ENCODE assay signal across 8 mouse cellular contexts in genomic region chr10:13016573-13016972, GRCm38 (mm10). TPM values are rescaled to one million over a fixed set of nuclear protein-coding genes. Genes with fewer than 3 reads are reported as not detected.
DNase-seq lines count a peak whose midpoint lies in the region; ATAC-seq and TF ChIP-seq lines count a peak whose summit lies in the region.
"Had no signal": no experiment of that assay in that cellular context is flagged by ENCODE, and none has a peak within 500 bp of the region (broad histone marks: within the 10 kb centered on the region; RNA-seq: fewer than 3 reads in every experiment).

No protein-coding gene starts in this region.

- peak; percentile 56; the same call in 1 of the 2 replicates for ATAC-seq in limb, embryonic 15.5 days (ENCODE audit: insufficient number of reproducible peaks, low FRiP score, low TSS enrichment, low read depth)

- no peaks in the 10 kb centered on the region for H3K36me3 ChIP-seq in ES-Bruce4 (ENCODE audit: control insufficient read depth, insufficient read depth, low read length, poor library complexity, severe bottlenecking)
- no peaks in the 10 kb centered on the region for H3K36me3 ChIP-seq in limb, embryonic 15.5 days
- H3K36me3 ChIP-seq: heart, embryonic 15.5 days had no signal

- TF ChIP-seq EP300 in ES-Bruce4 (IDR thresholded peaks at IDR 0.05; ENCODE audit: insufficient read depth, low read depth, low read length) = no peak

- H3K27me3 ChIP-seq in ES-Bruce4 (ENCODE audit: control insufficient read depth, insufficient read depth, low read length, poor library complexity, severe bottlenecking) = no peaks in the 10 kb centered on the region
- no peaks in the 10 kb centered on the region for H3K27me3 ChIP-seq in limb, embryonic 15.5 days
- H3K27me3 ChIP-seq: heart, embryonic 15.5 days had no signal

- no peaks in the 10 kb centered on the region for H3K9me3 ChIP-seq in ES-Bruce4 (replicated peaks; ENCODE audit: control insufficient read depth, insufficient read depth, low read length, poor library complexity, severe bottlenecking)
- H3K9me3 ChIP-seq in limb, embryonic 15.5 days = no peaks in the 10 kb centered on the region
- H3K9me3 ChIP-seq: heart, embryonic 15.5 days had no signal

- H3K9ac ChIP-seq in ES-Bruce4 (ENCODE audit: low read depth, poor library complexity, severe bottlenecking) = no peak overlapping the region
- H3K9ac ChIP-seq in limb, embryonic 15.5 days = no peak overlapping the region
- H3K9ac ChIP-seq: heart, embryonic 15.5 days had no signal

- DNase-seq in A20 (ENCODE audit: low read depth, low spot score) = peak; percentile 73
- DNase-seq in cerebellum, postnatal 14 days = peak; percentile 78 to 81
- DNase-seq in frontal cortex, postnatal 36 days (ENCODE audit: low spot score in 2 of 2) = peak; percentile 29 to 86
- peak; percentile 57 to 61 for DNase-seq in kidney, adult 8-10 months
- peak; percentile 47 to 55 for DNase-seq in natural killer cell, adult 2 months (ENCODE audit: low spot score in 2 of 2)

- H3K4me1 ChIP-seq in ES-Bruce4 (ENCODE audit: control insufficient read depth, insufficient read depth, low read length) = peaks cover 2% of the 10 kb centered on the region
- H3K4me1 ChIP-seq in limb, embryonic 15.5 days = no peaks in the 10 kb centered on the region
- H3K4me1 ChIP-seq: heart, embryonic 15.5 days had no signal

- H3K4me3 ChIP-seq in ES-Bruce4 (ENCODE audit: low read depth, low read length) = no peak overlapping the region
- H3K4me3 ChIP-seq in limb, embryonic 15.5 days = no peak overlapping the region
- H3K4me3 ChIP-seq: heart, embryonic 15.5 days had no signal

- 20% methylated on average over 4 of the region's 4 CpGs for WGBS in limb, embryonic 15.5 days

- peak; percentile 17 for TF ChIP-seq CTCF in ES-Bruce4 (IDR thresholded peaks at IDR 0.05; ENCODE audit: low read depth, low read length)

- H3K4me2 ChIP-seq in limb, embryonic 15.5 days = no peak overlapping the region
- H3K4me2 ChIP-seq: heart, embryonic 15.5 days had no signal

- no peak overlapping the region for H3K27ac ChIP-seq in ES-Bruce4 (ENCODE audit: insufficient read depth, low read length)
- 0 out of 2 replicates have a peak overlapping the region, but pooled peaks have one; percentile 19 for H3K27ac ChIP-seq in limb, embryonic 15.5 days
- H3K27ac ChIP-seq: heart, embryonic 15.5 days had no signal

- no peak for TF ChIP-seq POLR2A in ES-Bruce4 (IDR thresholded peaks at IDR 0.05; ENCODE audit: insufficient read depth, low read length)

RNA-seq across cellular contexts. Expression of gene Sf3b5, which starts 11.4 kb away (rescaled TPM):
- polyA plus RNA-seq in ES-Bruce4 (2011; ENCODE audit: insufficient read depth, insufficient read length, low read depth, missing spikeins) = 20.1 and 22.4 TPM in 2 replicates
- polyA plus RNA-seq in limb, embryonic 15.5 days (2015; fragmentation: Nextera tagmentation; extraction: Ambion mirVana) = 34.8 and 36.3 TPM in 2 replicates

RNA-seq across cellular contexts. Expression of gene Plagl1, which starts 43.7 kb away (rescaled TPM):
- polyA plus RNA-seq in ES-Bruce4 (2011; ENCODE audit: insufficient read depth, insufficient read length, low read depth, missing spikeins) = 20.3 and 23.2 TPM in 2 replicates
- 204 and 225 TPM in 2 replicates for polyA plus RNA-seq in limb, embryonic 15.5 days (2015; fragmentation: Nextera tagmentation; extraction: Ambion mirVana)

RNA-seq across cellular contexts. Expression of gene Stx11, which starts 52.5 kb away (rescaled TPM):
- polyA plus RNA-seq in ES-Bruce4 (2011; ENCODE audit: insufficient read depth, insufficient read length, low read depth, missing spikeins) = 2.1 and 5.0 TPM in 2 replicates
- polyA plus RNA-seq in limb, embryonic 15.5 days (2015; fragmentation: Nextera tagmentation; extraction: Ambion mirVana) = 5.6 and 6.7 TPM in 2 replicates
